Mouse (Mus musculus): Measurements from ENCODE around the gene Creb5.

- TF ChIP-seq CTCF (IDR thresholded peaks at IDR 0.05; ENCODE audit: control insufficient read depth, insufficient read depth, insufficient read length) = no peak
- TF ChIP-seq CEBPB (IDR thresholded peaks at IDR 0.05; ENCODE audit: low read depth) = no peak
- TF ChIP-seq MAX (IDR thresholded peaks at IDR 0.05) = no peak
- TF ChIP-seq MYOD1 (IDR thresholded peaks at IDR 0.05; ENCODE audit: control insufficient read depth, insufficient read length, low read depth) = no peak
- no peak for TF ChIP-seq USF1 (IDR thresholded peaks at IDR 0.05; ENCODE audit: low read depth)
- no peak for TF ChIP-seq MYOG (IDR thresholded peaks at IDR 0.05; ENCODE audit: control insufficient read depth, extremely low read depth, insufficient read length)
- no peak for TF ChIP-seq FOSL1 (IDR thresholded peaks at IDR 0.05; ENCODE audit: insufficient read depth, low read length, poor library complexity, severe bottlenecking)
Observed at GRCm38 (mm10) chr6:53363981-53364391, 76.9 kb downstream of the Creb5 start.
